Mouse (Mus musculus) CH12.LX (cell line): ENCODE results near the gene Tpi1. TPM values are rescaled to one million over a fixed set of nuclear protein-coding genes. Genes with fewer than 3 reads are reported as not detected.

ENCODE experiments used
- DNase-seq: peaks from one replicate; pipeline ENCODE4 v3.0.0-alpha.2; 2013; ENCODE audit errors: extremely low read depth
- H3K27ac ChIP-seq: 2 replicates; pipeline ENCODE4 v1.5.1; 2012; ENCODE audit warnings: low read depth, mild to moderate bottlenecking, control low read depth, moderate library complexity; ENCODE audit not compliant: insufficient read depth
- H3K27me3 ChIP-seq: replicated peaks from 2 replicates; pipeline ENCODE3; 2012; ENCODE audit warnings: inconsistent platforms
- H3K36me3 ChIP-seq, 2 experiments: replicated peaks in 1 of 2; 2 replicates each; pipeline versions ENCODE3 to v1.6.1; 2012; ENCODE audit warnings: inconsistent platforms in 1 of 2, low read length in 1 of 2, mild to moderate bottlenecking in 1 of 2, mixed read lengths in 1 of 2, moderate library complexity in 1 of 2; ENCODE audit not compliant: control insufficient read depth in 1 of 2, insufficient read depth in 1 of 2
- H3K4me1 ChIP-seq, 2 experiments: 2 replicates each; pipeline ENCODE4 v1.6.1; 2012; ENCODE audit warnings: inconsistent platforms in 1 of 2, moderate library complexity in 1 of 2; ENCODE audit not compliant: insufficient read depth in 2 of 2, control insufficient read depth in 1 of 2
- H3K4me2 ChIP-seq: 2 replicates; pipeline ENCODE4 v1.6.1; 2012; ENCODE audit warnings: low read depth, mild to moderate bottlenecking, control low read depth; ENCODE audit not compliant: poor library complexity, insufficient read depth, severe bottlenecking
- H3K4me3 ChIP-seq, 3 experiments: fragments of 150-350 bp in 1 of 3; sonication (generic) in 1 of 3; replicated peaks in 1 of 3; 2 replicates each; pipeline versions ENCODE3 to v1.5.1; 2011 to 2012; ENCODE audit warnings: low read depth in 2 of 3, low read length in 2 of 3, mild to moderate bottlenecking in 2 of 3, moderate library complexity in 2 of 3, control low read depth in 1 of 3, improper control_type of control experiment in 1 of 3, inconsistent platforms in 1 of 3, mixed read lengths in 1 of 3; ENCODE audit not compliant: poor library complexity in 1 of 3
- H3K79me2 ChIP-seq: replicated peaks from 2 replicates; pipeline ENCODE4 v1.6.1; 2012; ENCODE audit warnings: mild to moderate bottlenecking, moderate library complexity; ENCODE audit not compliant: control insufficient read depth, poor library complexity, insufficient read depth, severe bottlenecking; ENCODE audit errors: extremely low read depth
- H3K9ac ChIP-seq: 2 replicates; pipeline ENCODE4 v1.6.1; 2012; ENCODE audit warnings: low read depth, mild to moderate bottlenecking, control low read depth, moderate library complexity; ENCODE audit not compliant: insufficient read depth
- H3K9me3 ChIP-seq: replicated peaks from 2 replicates; pipeline ENCODE3; 2012; ENCODE audit warnings: low read length, inconsistent platforms, mixed read lengths
- BHLHE40 ChIP-seq: IDR thresholded peaks from 2 replicates; pipeline ENCODE4 v1.6.1; 2011; ENCODE audit warnings: mild to moderate bottlenecking, low read depth, low read length, improper control_type of control experiment
- CHD2 ChIP-seq: IDR thresholded peaks from 2 replicates; pipeline ENCODE4 v1.6.1; 2011; ENCODE audit warnings: low read length, improper control_type of control experiment
- CTCF ChIP-seq, 2 experiments: IDR thresholded peaks in 1 of 2; conservative IDR thresholded peaks in 1 of 2; 2 replicates each; pipeline ENCODE4 v1.5.1; 2011 to 2012; ENCODE audit warnings: low read depth in 2 of 2, low read length in 2 of 2, improper control_type of control experiment in 1 of 2, inconsistent platforms in 1 of 2, mild to moderate bottlenecking in 1 of 2, moderate library complexity in 1 of 2
- ELF1 ChIP-seq: IDR thresholded peaks from 2 replicates; pipeline ENCODE4 v1.6.1; 2014; ENCODE audit warnings: low read depth, mild to moderate bottlenecking, inconsistent platforms, low read length, improper control_type of control experiment
- EP300 ChIP-seq: IDR thresholded peaks from 2 replicates; pipeline ENCODE4 v1.6.1; 2011; ENCODE audit warnings: low read length, improper control_type of control experiment
- ETS1 ChIP-seq: conservative IDR thresholded peaks from 2 replicates; pipeline ENCODE4 v1.6.1; 2012; ENCODE audit warnings: low read depth, mild to moderate bottlenecking, inconsistent platforms, low read length, improper control_type of control experiment, moderate library complexity
- HCFC1 ChIP-seq: IDR thresholded peaks from 2 replicates; pipeline ENCODE4 v1.6.1; 2012; ENCODE audit warnings: low read depth, mild to moderate bottlenecking, inconsistent platforms, low read length, improper control_type of control experiment
- IRF4 ChIP-seq: IDR thresholded peaks from 2 replicates; pipeline ENCODE4 v1.6.1; 2014; ENCODE audit warnings: low read depth, mild to moderate bottlenecking, inconsistent platforms, low read length, improper control_type of control experiment
- JUND ChIP-seq: conservative IDR thresholded peaks from 2 replicates; pipeline ENCODE4 v1.6.1; 2011; ENCODE audit warnings: low read depth, low read length, improper control_type of control experiment
- MAFK ChIP-seq: IDR thresholded peaks from 2 replicates; pipeline ENCODE4 v1.6.1; 2011; ENCODE audit warnings: low read length, improper control_type of control experiment; ENCODE audit not compliant: insufficient replicate concordance
- MXI1 ChIP-seq: IDR thresholded peaks from 2 replicates; pipeline ENCODE4 v1.6.1; 2011; ENCODE audit warnings: mild to moderate bottlenecking, low read depth, low read length, improper control_type of control experiment
- NELFE ChIP-seq: IDR thresholded peaks from 2 replicates; pipeline ENCODE4 v1.6.1; 2011; ENCODE audit warnings: low read depth, low read length, improper control_type of control experiment
- NRF1 ChIP-seq: IDR thresholded peaks from 2 replicates; pipeline ENCODE4 v1.6.1; 2014; ENCODE audit warnings: low read depth, mild to moderate bottlenecking, inconsistent platforms, low read length, improper control_type of control experiment, moderate library complexity
- PAX5 ChIP-seq: IDR thresholded peaks from 2 replicates; pipeline ENCODE4 v1.6.1; 2012; ENCODE audit warnings: low read length, inconsistent platforms, mixed read lengths
- POLR2A ChIP-seq: IDR thresholded peaks from 2 replicates; pipeline ENCODE4 v1.6.1; 2011; ENCODE audit warnings: low read depth, mild to moderate bottlenecking, improper control_type of control experiment, low read length
- POLR2AphosphoS2 ChIP-seq: IDR thresholded peaks from 2 replicates; pipeline ENCODE4 v1.6.1; 2011; ENCODE audit warnings: low read depth, low read length, improper control_type of control experiment
- RAD21 ChIP-seq: IDR thresholded peaks from 2 replicates; pipeline ENCODE4 v1.6.1; 2011; ENCODE audit warnings: low read depth, mild to moderate bottlenecking, low read length, improper control_type of control experiment, moderate library complexity
- SIN3A ChIP-seq: IDR thresholded peaks from 2 replicates; pipeline ENCODE4 v1.6.1; 2012; ENCODE audit warnings: low read length, improper control_type of control experiment, inconsistent platforms
- SMC3 ChIP-seq: IDR thresholded peaks from 2 replicates; pipeline ENCODE4 v1.6.1; 2011; ENCODE audit warnings: low read depth, low read length, improper control_type of control experiment
- TBP ChIP-seq: conservative IDR thresholded peaks from 2 replicates; pipeline ENCODE4 v1.6.1; 2011; ENCODE audit warnings: low read depth, low read length, improper control_type of control experiment
- USF2 ChIP-seq: conservative IDR thresholded peaks from 2 replicates; pipeline ENCODE4 v1.6.1; 2011; ENCODE audit warnings: low read depth, low read length, improper control_type of control experiment
- ZC3H11A ChIP-seq: IDR thresholded peaks from 2 replicates; pipeline ENCODE4 v1.6.1; 2012; ENCODE audit warnings: low read depth, mild to moderate bottlenecking, inconsistent platforms, low read length, improper control_type of control experiment
- ZMIZ1 ChIP-seq: IDR thresholded peaks from 2 replicates; pipeline ENCODE4 v1.6.1; 2012; ENCODE audit warnings: low read depth, mild to moderate bottlenecking, inconsistent platforms, low read length, improper control_type of control experiment
- ZNF384 ChIP-seq: IDR thresholded peaks from 2 replicates; pipeline ENCODE4 v1.6.1; 2012; ENCODE audit warnings: low read depth, low read length, improper control_type of control experiment, inconsistent platforms
- dilution Hi-C: fragments of 300-500 bp; cut with MboI; formaldehyde crosslinking; loops from 2 replicates; pipeline ENCODE4 v1.14.3; 2020; ENCODE audit warnings: low sequenced_read_pairs; ENCODE audit not compliant: extremely low pct_unique_long_range_greater_than_20kb, extremely low pct_ligation_motif_present
- in situ Hi-C: fragments of 300-500 bp; cut with MboI; formaldehyde crosslinking; loops from 3 replicates; pipeline ENCODE4 v1.14.3; 2019; ENCODE audit warnings: low sequenced_read_pairs, low pct_ligation_motif_present, low pct_unique_long_range_greater_than_20kb, mixed read lengths
- polyA plus RNA-seq: library from polyadenylated mRNA; unstranded; fragments of >175 nt; gene quantifications from 2 replicates; pipeline ENCODE4 v1.2.1, GENCODE M21; 2012; ENCODE audit warnings: low read depth; ENCODE audit not compliant: insufficient read length
- total RNA-seq, 2 experiments: library from RNA; depleted of rRNA; stranded (reverse); fragments of 300-350 nt in 1 of 2; fragments of >200 nt in 1 of 2; gene quantifications; 2 replicates each; pipeline ENCODE4 v1.2.3; 2012 to 2014

Tpi1 gene
- total and polyA plus RNA-seq, 3 experiments: 758 to 1,645 (median 1,303) TPM

- peak; percentile 45 for TF ChIP-seq ZMIZ1
- TF ChIP-seq PAX5: no peak
- no peak for TF ChIP-seq ZC3H11A
- TF ChIP-seq RAD21: no peak
- TF ChIP-seq POLR2A: peak; percentile 53
- TF ChIP-seq NELFE: 0 out of 2 replicates have a peak, but pooled peaks have one; percentile 31
- TF ChIP-seq ZNF384: no peak
- peak; percentile 54; the same call in 1 of the 2 replicates for TF ChIP-seq TBP
- TF ChIP-seq MXI1: peak; percentile 89
- TF ChIP-seq SMC3: peak; percentile 33
- peak; percentile 12 for TF ChIP-seq CHD2
- no peak for TF ChIP-seq MAFK
- peak; percentile 67; the same call in 1 of the 2 replicates for TF ChIP-seq SIN3A
- TF ChIP-seq BHLHE40: peak; percentile 89
- TF ChIP-seq HCFC1: no peak; the same call in 1 of the 2 replicates
- TF ChIP-seq CTCF (conservative IDR thresholded peaks at IDR 0.05 in 1 of 2, IDR thresholded peaks at IDR 0.05 in 1 of 2; ENCODE audit: low read depth in 2 of 2, low read length in 2 of 2): peak in 1 of 2 experiments; percentile 38; a peak in 2 of 4 replicates
- TF ChIP-seq POLR2AphosphoS2: peak; percentile 83; the same call in 1 of the 2 replicates
- TF ChIP-seq USF2: no peak
- TF ChIP-seq ELF1: peak; percentile 6; the same call in 1 of the 2 replicates
- TF ChIP-seq ETS1: 0 out of 2 replicates have a peak, but pooled peaks have one; percentile 45
- TF ChIP-seq EP300: no peak
- TF ChIP-seq IRF4: peak; percentile 5; the same call in 1 of the 2 replicates
- TF ChIP-seq NRF1: 0 out of 2 replicates have a peak, but pooled peaks have one; percentile 38
- no peak for TF ChIP-seq JUND
- TF ChIP-seq, all 38 proteins: peak for 15
- H3K27me3 ChIP-seq: no peaks in the 10 kb centered on the region
- in situ Hi-C loops: no loop called here
- H3K4me1 ChIP-seq: peaks cover 3 to 32% of the 10 kb centered on the region in 2 experiments; a peak in 2 of 4 replicates
- peaks cover 7 to 33% of the 10 kb centered on the region in 2 experiments for H3K36me3 ChIP-seq
- peak overlapping the region; percentile 28 for H3K9ac ChIP-seq
- DNase-seq: peak; percentile 90
- peak overlapping the region; percentile 41 to 50 (median 46) for H3K4me3 ChIP-seq
- peaks cover 4% of the 10 kb centered on the region for H3K9me3 ChIP-seq
- peak overlapping the region; percentile 8; the same call in 1 of the 2 replicates for H3K27ac ChIP-seq
- dilution Hi-C loops: no loop called here
- no peaks in the 10 kb centered on the region for H3K79me2 ChIP-seq
- H3K4me2 ChIP-seq: peak overlapping the region; percentile 12
Measured at GRCm38 (mm10) chr6:124805341-124806321, 8.5 kb downstream of the Tpi1 start.
